Mouse (Mus musculus): ENCODE data around the gene Tcf7l2.
A peak's percentile ranks its signal among the peaks of the same experiment; 100 is the strongest.

Gene Tcf7l2

GRCm38 (mm10) chr19:55867255-55867654 lies 125.6 kb downstream of the Tcf7l2 start:
- no peak for DNase-seq

- DNase-seq = no peak
These were observed 126.3 kb downstream of the Tcf7l2 start for GRCm38 (mm10) chr19:55867905-55868304.

GRCm38 (mm10) chr19:55868597-55868996 lies 127.0 kb downstream of the Tcf7l2 start:
- no peak for DNase-seq

GRCm38 (mm10) chr19:55870825-55871224 lies 129.2 kb downstream of the Tcf7l2 start:
- DNase-seq = no peak

GRCm38 (mm10) chr19:55871496-55871895 lies 129.9 kb downstream of the Tcf7l2 start:
- DNase-seq = no peak

- no peak for DNase-seq
These were observed 131.6 kb downstream of the Tcf7l2 start for GRCm38 (mm10) chr19:55873221-55873620.

GRCm38 (mm10) chr19:55876501-55876900 lies 134.9 kb downstream of the Tcf7l2 start:
- no peak for DNase-seq

GRCm38 (mm10) chr19:55877404-55877915 lies 135.8 kb downstream of the Tcf7l2 start:
- DNase-seq = peak; percentile 80 to 83

GRCm38 (mm10) chr19:55880664-55881359 lies 139.2 kb downstream of the Tcf7l2 start:
- DNase-seq = no peak

GRCm38 (mm10) chr19:55886536-55886935 lies 144.9 kb downstream of the Tcf7l2 start:
- DNase-seq = no peak

- DNase-seq = no peak
These were observed 150.1 kb downstream of the Tcf7l2 start for GRCm38 (mm10) chr19:55891692-55892183.

GRCm38 (mm10) chr19:55893557-55893956 lies 151.9 kb downstream of the Tcf7l2 start:
- DNase-seq = no peak

- no peak for DNase-seq
These were observed 152.8 kb downstream of the Tcf7l2 start for GRCm38 (mm10) chr19:55894396-55894795.

GRCm38 (mm10) chr19:55895317-55895716 lies 153.7 kb downstream of the Tcf7l2 start:
- DNase-seq = peak; percentile 23 to 34

- no peak for DNase-seq
These were observed 154.3 kb downstream of the Tcf7l2 start for GRCm38 (mm10) chr19:55895807-55896420.

- DNase-seq = no peak
These were observed 155.0 kb downstream of the Tcf7l2 start for GRCm38 (mm10) chr19:55896629-55897028.

GRCm38 (mm10) chr19:55902573-55903385 lies 161.2 kb downstream of the Tcf7l2 start:
- DNase-seq = no peak

GRCm38 (mm10) chr19:55909039-55909438 lies 167.4 kb downstream of the Tcf7l2 start:
- peak; percentile 35 to 38 for DNase-seq

GRCm38 (mm10) chr19:55911941-55912340 lies 170.3 kb downstream of the Tcf7l2 start:
- no peak for DNase-seq

- DNase-seq = no peak
These were observed 171.2 kb downstream of the Tcf7l2 start for GRCm38 (mm10) chr19:55912813-55913212.

GRCm38 (mm10) chr19:55913585-55913984 lies 172.0 kb downstream of the Tcf7l2 start:
- DNase-seq = no peak

GRCm38 (mm10) chr19:55914614-55915211 lies 173.1 kb downstream of the Tcf7l2 start:
- no peak for DNase-seq

- DNase-seq = peak in 1 of 2 experiments; percentile 19
These were observed 173.9 kb downstream of the Tcf7l2 start for GRCm38 (mm10) chr19:55915506-55915905.

Measured in B cell, adult 2 months (primary cell).